Mouse (Mus musculus) 3T3-L1 (cell line): ENCODE data around the gene Hook1.
"Not testable (repeated sequence)": the region's sequence is repeated elsewhere in the genome, so short reads cannot be mapped to it uniquely, and the experiment has no call there.

Experiments used
- DNase-seq: peaks from one replicate; pipeline ENCODE4 v3.0.0-alpha.2; 2015; ENCODE audit warnings: low read depth, low spot score

Gene Hook1

GRCm38 (mm10) chr4:95966928-95967724, at the start of gene Hook1:
Hook1 (plus strand) TSS chr4:95967240.
- DNase-seq, result no peak

- peak; percentile 54 for DNase-seq
These were observed 49.3 kb upstream of the Hook1 start for GRCm38 (mm10) chr4:95917703-95918102.

- no peak for DNase-seq
These were observed 46.6 kb upstream of the Hook1 start for GRCm38 (mm10) chr4:95920448-95920847.

GRCm38 (mm10) chr4:95924210-95925184, 42.5 kb upstream of the Hook1 start:
- DNase-seq, result peak; percentile 85

- peak; percentile 66 for DNase-seq
These were observed 38.2 kb upstream of the Hook1 start for GRCm38 (mm10) chr4:95928846-95929245.

- DNase-seq, result no peak
These were observed 37.1 kb upstream of the Hook1 start for GRCm38 (mm10) chr4:95929936-95930335.

GRCm38 (mm10) chr4:95931331-95931730, 35.7 kb upstream of the Hook1 start:
- peak; percentile 66 for DNase-seq

- DNase-seq, result peak; percentile 63
These were observed 33.2 kb upstream of the Hook1 start for GRCm38 (mm10) chr4:95933801-95934356.

- peak; percentile 56 for DNase-seq
These were observed 32.5 kb upstream of the Hook1 start for GRCm38 (mm10) chr4:95934384-95935035.

GRCm38 (mm10) chr4:95938701-95939100, 28.3 kb upstream of the Hook1 start:
- no peak for DNase-seq

GRCm38 (mm10) chr4:95947896-95948295, 19.1 kb upstream of the Hook1 start:
- no peak for DNase-seq

GRCm38 (mm10) chr4:95953328-95953727, 13.7 kb upstream of the Hook1 start:
- DNase-seq, result no peak

- DNase-seq, result not testable (repeated sequence)
These were observed 15.2 kb downstream of the Hook1 start for GRCm38 (mm10) chr4:95982221-95982620.

GRCm38 (mm10) chr4:96016875-96017274, 49.8 kb downstream of the Hook1 start:
- DNase-seq, result no peak

GRCm38 (mm10) chr4:96022803-96023202, 55.8 kb downstream of the Hook1 start:
- DNase-seq, result peak; percentile 79

GRCm38 (mm10) chr4:96028412-96028811, 61.4 kb downstream of the Hook1 start:
- peak; percentile 5 for DNase-seq

GRCm38 (mm10) chr4:96060106-96060505, 93.1 kb downstream of the Hook1 start:
- no peak for DNase-seq

- DNase-seq, result no peak
These were observed 95.0 kb downstream of the Hook1 start for GRCm38 (mm10) chr4:96062045-96062444.
